Mouse (Mus musculus) embryonic fibroblast, embryonic 13.5 days (primary cell): ENCODE results near the gene Adamts2.

Source experiments
- CTCF ChIP-seq: IDR thresholded peaks from 2 replicates; pipeline ENCODE4 v1.5.1; 2011; ENCODE audit warnings: mild to moderate bottlenecking, control low read depth, low read length, moderate library complexity, borderline replicate concordance; ENCODE audit not compliant: insufficient read depth
- POLR2A ChIP-seq: IDR thresholded peaks from 2 replicates; pipeline ENCODE4 v1.6.1; 2011; ENCODE audit warnings: low read depth, mild to moderate bottlenecking, control low read depth, low read length, moderate library complexity

GRCm38 (mm10) chr11:50671820-50672310 lies 70.0 kb downstream of the Adamts2 start:
- TF ChIP-seq CTCF (no peak), POLR2A (no peak)
